Mouse (Mus musculus) urinary bladder, postnatal 36 days (tissue): ENCODE results near the gene Tas1r2.
A peak's percentile ranks its signal among the peaks of the same experiment; 100 is the strongest.

Experiments used
- DNase-seq, 2 experiments: peaks; one replicate each; pipeline ENCODE4 v3.0.0; 2022; ENCODE audit warnings: low spot score in 2 of 2, mixed read lengths in 1 of 2

Gene Tas1r2

DNA sequence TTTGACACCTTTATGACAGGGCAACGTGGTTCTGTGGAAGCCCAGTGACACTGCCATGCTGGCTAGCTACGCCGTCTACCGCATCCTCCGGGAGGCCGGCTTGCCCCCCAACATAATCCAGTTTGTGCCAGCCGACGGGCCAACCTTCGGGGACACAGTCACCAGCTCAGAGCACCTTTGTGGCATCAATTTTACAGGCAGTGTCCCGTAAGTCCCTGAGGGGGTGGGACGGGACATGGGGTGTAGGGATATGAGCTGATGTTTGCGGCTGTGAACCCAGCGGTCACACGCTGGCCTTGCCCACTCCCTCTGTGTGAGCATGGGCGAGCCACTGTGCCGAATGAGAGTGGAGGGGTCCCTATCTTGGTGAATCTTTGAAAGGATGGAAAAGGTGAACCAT lies 15.0 kb upstream of the Tas1r2 start:
- no peak for DNase-seq

DNA sequence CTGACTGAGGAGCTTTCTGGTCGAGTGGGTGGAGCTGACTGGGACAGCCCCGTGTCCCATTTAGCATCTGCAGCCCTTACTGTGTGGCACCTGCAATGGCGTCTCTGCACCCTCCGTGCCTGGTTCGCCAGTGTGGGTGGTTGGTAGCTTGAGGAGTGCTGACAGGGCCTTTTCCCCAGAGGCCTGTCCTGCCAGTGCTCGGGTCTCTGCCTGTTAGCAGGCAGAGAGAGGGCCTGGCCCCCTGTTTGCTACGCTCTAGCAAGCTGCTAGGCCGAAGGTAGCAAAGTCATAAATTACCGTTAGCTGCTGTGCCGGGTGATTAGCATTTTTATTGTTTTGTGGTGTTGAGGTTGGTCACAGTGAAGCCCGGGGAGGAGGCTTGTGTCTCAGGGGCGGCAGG lies 13.5 kb upstream of the Tas1r2 start:
- no peak for DNase-seq

DNA sequence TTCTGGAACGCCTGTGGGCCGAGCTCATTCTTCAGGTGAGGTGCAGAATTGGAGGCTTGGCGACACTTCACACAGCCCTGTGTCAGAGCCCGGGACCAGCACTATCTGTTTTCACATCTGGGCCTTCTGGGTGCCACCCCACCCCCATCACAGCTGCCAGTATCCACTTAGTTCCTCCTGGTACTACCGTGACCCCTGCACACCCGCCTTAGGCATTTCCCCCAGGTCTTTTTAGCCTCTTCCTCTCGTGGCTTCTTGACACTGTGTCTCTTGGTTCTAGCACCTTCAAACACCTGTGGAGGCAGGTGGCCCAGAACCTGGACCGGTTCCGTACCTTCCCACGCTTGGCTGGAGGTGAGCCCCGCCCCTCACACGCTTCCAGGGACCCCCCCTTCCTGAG lies 13.0 kb upstream of the Tas1r2 start:
- DNase-seq = no peak

DNA sequence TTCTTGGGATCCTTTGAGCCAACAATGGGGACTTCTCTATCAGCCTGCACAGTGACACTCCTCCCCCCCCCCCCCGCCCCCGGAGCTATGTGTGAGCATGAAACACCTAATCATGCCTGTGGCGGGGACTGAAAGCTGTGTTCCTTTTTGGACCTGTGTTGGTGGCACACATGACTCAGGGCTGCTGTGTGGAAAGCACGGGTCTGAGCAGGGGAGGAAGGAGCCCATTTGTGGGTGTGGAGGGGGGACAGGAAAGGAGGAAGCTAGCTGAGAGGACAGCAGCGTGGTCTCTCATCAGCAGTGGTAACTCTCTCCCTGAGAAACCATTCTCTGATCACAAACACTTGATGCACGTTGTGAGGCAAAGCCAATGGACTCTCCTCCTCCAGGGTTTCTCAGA lies 12.6 kb upstream of the Tas1r2 start:
- no peak for DNase-seq

DNA sequence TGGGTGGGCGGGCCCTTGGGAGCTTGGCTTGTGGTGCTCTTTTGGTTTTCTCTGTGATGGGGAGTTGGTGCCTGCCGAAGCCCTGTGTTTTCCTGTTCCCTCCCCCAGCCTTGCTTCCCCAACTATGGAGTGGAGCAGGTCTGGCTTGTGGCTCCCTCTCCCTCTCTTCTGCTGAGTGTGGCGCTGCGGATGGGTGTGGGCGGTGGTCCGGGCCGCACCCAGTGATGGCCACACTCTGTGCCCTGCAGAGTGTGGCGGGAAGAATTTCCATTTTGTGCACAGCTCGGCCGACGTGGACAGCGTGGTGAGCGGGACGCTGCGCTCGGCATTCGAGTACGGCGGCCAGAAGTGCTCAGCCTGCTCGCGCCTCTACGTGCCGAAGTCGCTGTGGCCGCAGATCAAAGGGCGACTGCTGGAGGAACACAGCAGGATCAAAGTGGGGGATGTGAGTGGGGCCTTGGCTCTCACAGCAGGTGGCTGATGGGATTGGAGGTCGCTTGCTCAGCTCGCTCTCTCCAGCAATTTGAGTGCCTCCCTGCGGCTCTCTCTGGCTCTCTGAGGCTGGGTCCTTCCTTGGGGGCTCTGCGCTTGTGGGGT lies 11.4 kb upstream of the Tas1r2 start:
- no peak for DNase-seq

DNA sequence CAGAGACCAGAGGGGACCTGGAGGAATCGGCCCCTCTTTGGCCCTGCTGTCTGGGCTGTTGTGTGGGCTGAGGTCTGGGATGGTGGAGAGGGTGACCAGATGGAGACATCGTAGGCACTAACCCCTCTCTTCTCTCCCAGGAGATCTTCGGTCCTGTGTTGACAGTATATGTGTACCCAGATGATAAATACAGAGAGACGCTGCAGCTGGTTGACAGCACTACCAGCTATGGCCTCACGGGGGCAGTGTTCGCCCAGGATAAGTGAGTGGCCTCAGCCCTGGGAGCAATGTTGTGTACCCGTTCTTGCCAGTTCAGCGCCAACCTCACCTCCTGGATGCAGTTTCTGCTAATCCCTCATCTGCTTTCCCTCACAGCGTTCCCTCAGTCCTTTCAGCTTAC lies 9.4 kb upstream of the Tas1r2 start:
- DNase-seq = peak; percentile 67 to 72

DNA sequence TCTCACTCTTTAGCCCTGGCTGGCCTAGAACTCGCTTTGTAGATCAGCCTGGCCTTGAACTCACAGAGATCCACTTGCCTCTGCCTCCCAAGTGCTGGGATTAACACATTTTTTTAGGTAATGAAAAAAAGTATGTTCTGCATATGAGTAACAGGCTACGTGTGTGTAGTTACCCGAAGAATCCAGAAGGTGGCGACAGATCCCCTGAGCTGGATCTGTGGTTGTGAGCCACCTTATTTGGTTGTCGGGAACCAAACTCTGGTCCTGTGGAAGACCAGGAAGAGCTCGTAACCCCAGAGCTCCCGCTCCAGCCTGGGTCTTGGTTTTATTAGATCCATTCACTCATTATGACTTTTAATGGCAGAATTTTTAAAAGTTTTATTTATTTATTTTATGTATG lies 6.4 kb upstream of the Tas1r2 start:
- DNase-seq = no peak

DNA sequence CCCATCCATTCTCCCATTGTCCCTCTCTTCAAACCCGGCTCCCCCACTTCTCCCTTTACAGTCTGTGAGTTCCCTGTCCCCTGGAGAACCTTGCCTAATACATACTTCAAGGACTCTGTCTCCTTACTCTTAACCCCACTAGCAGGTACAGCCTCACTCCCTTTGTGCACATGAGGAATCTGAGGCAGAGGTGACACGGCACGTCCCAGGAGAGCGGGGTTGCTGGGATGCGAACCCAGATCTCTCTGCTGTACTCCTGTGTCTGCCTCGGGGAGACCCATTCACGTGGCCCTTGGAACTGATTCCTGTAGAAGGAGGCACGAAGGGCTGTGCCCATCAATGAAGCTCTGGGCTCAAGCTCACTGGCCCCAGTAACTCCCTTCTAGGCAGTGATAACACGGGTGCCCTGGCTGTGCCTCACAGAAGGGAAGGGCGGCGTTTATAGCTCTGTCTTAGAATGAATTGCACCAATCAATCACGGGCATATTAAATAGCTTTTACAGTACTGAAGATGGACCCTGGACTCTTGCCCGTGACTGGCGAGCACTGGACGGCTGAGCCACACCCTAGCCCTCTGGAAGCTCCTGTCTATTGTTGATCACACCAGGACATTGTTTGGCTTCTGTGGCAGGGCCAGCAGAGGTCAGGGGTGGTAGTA lies 3.1 kb upstream of the Tas1r2 start:
- no peak for DNase-seq

DNA sequence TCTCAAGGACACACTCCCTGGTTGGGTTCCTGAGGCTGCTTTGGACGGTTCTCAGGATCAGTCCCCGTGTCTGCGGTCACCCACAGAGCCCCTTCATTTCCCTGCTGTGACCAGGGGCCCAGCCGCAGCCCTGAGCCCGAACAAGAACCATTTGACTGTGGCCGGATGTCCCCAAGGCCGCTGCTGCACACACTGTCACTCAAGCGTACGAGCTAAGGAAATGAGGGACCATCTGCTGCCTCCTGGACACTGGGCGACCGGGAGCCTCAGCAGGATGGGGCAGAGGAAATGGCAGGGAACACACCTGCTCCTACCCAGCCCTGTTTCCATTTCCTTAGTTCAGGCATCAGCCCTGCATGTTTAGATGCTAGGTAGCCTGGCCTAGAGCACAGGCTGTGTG lies 2.4 kb upstream of the Tas1r2 start:
- DNase-seq = no peak

DNA sequence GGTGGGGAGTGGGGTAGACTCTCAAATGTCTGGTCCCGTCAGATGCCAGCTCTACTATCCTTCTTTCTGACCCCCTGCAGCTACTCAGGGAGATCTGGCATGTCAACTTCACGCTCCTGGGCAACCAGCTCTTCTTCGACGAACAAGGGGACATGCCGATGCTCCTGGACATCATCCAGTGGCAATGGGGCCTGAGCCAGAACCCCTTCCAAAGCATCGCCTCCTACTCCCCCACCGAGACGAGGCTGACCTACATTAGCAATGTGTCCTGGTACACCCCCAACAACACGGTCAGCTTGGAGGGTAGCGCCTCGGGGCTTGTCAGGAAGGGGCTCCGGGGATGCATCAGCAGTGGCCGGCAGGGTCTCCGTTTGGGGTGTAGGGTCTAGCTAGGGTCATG lies 8.6 kb downstream of the Tas1r2 start:
- no peak for DNase-seq

DNA sequence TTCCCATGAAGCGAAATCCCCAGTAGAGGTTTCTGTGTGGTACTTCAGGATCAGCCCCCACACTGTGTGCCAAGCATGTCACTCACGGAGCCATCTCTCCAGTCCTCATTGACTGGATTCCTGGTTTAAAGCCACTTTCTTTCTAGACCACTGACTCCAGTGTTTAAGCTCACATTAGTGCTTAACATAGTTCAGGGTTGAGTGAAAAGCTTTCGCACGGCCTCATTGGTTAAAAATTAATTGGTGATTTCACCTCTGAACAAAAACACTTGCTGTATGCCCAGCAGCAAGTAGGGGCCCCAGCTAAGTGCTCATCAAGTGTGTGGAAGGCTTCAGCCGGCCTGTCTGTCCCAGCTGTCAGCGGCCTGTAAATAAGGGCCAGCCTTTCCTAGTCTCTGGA lies 14.3 kb downstream of the Tas1r2 start:
- no peak for DNase-seq

DNA sequence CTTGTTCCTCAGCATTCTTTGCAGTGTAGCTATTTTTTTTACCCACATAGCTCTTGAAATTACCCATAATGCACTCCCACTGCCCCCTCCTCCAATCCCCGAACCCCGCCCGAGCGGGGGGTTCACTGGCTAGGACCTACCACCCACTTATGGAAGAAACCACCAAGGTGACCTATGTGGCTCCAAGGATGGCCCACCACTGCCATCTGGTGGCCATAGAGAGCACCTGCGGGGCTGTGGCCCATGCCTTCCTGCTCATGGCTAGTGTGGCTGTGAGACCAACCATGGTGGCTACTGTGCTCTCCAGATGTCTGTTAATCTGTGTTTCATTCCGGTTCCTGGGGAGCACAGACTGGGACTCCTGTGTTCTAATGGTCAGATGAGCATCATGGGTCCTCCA lies 16.5 kb downstream of the Tas1r2 start:
- peak; percentile 39 to 44 for DNase-seq

DNA sequence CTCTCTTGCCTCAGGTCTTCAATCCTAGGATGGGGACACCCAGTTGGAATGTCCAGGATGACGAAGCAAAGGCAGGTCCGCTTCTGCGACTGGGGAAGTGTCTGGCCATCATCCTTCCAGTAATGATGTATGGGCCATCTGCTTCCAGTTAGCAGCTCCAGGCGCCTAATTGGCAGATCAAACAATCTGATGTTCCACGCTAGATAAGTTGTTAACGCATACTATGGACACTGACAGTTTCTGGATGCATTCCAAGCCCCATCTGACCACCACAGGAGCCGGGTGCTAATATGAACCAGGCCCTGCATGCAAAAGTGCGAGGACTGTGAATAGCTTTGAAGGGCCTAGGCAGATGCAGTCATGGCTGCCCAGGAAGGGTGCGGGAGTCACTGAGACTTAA lies 22.4 kb downstream of the Tas1r2 start:
- no peak for DNase-seq

DNA sequence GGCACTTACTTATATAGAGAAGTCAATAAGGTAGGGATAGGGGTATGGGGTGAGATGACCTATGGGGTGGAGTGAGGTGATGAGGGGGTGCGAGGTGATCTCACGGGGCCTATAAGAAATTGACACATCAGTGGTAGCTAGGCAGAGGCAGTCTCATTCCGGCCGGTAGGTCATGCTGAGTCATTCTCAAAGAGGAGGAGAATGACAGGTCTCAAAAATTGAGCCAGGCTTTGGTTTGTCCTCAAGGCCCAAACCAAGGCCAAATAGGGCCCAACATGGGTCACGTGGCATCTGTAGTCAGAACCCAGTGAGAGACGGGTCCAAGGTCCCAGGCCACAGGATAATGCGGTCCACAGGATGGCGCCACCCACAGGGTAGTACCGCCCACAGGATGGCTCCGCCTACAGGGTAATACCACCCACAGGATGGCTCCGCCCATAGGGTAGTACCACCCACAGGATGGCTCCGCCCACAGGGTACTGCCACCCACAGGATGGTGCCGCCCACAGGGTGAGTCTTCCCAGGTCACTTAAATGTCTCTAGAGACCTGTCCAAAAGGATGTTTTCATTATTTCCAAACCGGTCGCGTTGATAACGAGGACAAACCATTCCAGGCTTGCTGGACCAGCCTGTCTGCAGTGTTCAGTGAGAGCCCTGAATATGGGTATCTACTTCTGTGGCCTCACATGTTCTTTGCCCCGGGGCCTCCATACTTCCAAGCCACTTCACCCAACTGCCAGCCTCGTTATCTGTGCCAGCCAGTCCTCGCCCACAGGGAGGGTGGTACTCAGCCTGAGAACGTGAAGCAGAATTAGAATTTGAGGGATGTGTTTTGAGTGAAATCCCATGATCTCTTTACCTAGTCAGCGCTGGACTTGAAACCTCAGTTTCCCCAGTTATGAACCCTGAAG lies 30.6 kb downstream of the Tas1r2 start:
- DNase-seq = no peak

DNA sequence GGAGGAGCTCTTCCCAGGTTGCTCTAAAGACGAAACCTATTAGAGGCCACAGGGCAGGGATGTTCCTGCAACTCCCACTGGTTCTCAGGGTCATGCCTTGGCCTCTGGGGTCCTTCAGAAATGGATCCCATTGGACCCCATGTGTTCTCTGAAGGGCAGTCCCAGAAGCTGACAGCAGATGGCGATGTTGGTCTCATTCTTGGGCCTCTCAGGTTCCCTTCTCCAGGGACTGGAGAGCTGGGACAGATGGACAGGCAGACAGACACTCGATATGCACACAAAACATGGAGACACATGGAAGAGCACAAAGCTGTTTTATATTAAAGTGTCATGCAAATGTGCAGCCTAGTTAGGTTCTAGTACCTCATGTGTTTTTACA lies 31.3 kb downstream of the Tas1r2 start:
- DNase-seq = peak; percentile 48 to 50

DNA sequence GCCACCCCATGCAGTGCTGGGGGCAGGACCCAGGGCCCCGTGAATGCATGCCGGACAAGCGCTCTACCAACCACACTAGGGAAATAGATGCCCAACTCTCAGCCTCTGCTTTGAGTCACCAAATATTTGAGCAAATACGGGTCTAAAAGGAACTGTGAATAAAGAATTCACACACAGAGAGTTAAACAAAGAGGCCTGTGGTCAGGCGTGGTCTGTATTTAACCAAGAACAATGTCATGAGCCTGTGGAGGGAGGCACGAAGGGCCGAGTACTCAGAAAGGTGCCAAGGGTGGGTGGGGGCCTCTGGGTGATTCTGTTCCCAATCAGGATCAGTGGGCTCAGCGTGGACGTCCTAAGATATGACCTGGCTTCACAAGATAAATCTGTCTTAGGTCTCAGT lies 34.7 kb downstream of the Tas1r2 start:
- no peak for DNase-seq

DNA sequence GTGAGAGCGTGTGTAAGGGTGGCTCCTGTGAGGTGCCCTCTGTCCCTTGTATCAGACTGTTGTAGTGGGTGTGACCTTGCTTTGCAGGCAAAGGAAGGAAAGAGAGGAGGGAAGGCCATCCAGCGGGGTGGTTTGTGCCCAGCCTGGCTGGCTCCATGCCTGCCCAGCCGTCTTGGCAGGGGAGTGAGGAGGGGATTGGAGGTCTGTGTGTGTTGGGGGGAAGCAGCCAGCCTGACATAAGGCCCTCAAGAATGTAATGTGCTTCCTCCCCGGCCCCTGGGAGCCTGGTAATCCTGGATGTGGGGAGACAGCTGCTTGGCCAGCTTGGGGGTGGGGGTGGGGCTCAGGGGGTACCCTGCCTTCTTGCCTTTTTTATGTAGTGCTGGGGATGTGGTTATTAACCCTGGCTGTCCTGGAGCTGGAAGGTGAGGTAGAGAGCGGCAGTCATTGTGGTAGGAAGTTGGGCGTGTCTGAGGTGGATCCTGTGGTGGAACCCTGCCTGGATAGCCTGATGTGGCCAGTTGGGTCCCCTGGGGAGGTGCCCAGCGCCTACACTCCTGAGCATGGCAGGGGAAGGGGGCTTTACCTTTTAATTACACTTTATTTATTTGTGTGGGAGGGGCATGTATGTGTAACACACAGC lies 36.4 kb downstream of the Tas1r2 start:
- DNase-seq = no peak

DNA sequence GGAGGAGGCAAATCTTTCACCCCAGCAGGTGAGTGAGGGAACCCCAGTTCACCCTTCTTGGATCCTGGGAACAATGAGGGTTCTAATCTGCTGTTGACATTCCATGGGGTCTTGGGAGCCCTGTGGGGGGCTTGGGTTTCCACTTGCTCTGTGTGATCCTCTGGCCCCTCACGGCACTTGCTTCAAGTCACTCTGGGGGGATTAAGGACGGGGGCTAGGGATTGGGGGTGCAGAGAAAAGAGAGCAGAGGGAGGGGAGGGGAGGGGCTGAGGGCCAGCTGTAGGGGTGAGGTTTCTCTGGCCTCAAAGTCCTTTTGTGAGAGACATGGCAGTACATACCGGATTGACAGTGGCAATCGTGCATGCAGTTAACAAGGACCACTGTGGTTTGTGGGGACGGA lies 40.0 kb downstream of the Tas1r2 start:
- no peak for DNase-seq

DNA sequence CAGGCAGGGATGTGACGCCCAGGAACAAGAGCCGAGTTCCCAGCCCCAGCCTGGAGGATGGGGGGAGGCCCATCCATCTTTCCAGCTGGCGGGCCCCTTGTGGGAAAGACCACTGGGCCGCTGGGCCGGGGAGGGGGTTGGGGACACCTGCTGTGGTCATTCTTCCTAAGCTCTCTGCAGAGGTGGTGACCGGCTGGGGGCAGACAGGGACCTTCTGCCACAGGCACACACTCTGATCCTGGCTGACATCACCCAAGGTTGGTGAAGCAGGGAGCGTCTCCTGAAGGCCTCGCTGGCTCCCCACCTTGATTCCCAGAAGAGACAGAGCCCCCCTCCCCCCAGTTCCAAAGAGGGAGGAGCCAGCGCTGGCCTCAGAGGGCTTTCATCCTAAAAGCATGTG lies 44.4 kb downstream of the Tas1r2 start:
- DNase-seq = no peak

DNA sequence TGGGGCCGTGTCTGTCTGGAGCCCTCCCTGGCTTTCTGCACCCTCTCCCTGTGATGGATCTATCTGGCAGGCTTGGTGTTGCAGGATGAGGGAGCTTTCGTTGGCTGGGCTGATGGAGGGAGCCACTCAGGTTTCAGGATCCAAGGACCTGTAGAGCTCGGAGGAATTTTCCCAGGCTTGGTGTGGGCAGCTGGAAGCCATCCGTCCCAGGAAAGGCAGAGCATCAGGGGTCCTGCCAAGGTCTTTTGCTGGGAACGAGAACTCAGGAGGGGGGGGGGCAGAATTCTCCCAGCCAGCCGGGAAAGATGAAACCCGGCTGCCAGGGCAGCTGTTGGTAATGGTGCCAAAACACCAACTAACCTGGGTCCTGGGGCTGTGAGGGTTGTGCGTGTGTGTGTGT lies 45.3 kb downstream of the Tas1r2 start:
- no peak for DNase-seq

DNA sequence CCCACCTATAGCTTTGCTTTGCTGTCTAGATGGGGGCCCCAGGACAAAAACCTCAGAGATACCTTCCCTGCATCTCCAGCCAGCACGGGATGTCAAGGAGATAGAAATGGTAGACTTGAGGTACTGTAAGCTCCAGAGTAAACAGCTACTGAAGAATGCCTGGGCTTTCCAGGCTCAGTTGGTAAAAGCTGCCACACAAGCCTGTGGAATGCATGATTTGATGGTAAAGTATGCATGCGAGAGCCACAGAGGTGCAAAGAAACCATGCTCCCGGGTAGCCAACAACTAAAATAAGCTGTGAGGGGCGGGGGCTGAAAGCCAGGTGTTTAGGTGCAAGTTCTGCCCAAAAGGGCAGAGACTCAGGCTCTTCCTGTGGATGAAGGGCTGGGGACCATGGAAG lies 49.6 kb downstream of the Tas1r2 start:
- DNase-seq = no peak

DNA sequence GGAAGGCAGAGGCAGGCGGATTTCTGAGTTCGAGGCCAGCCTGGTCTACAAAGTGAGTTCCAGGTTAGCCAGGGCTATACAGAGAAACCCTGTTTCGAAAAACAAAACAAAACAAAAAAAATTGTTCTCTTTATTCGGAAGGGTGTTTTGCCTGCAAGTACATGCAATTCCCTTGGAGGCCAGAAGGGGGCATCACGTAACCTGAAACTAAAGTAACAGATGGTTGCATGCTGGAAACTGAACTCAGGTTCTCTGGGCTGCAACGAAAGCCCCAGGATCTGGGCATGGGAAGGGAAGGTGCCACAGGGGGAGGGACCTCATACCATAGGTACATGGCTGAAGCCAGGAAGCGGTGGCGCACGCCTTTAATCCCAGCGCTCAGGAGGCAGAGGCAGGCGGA lies 50.1 kb downstream of the Tas1r2 start:
- no peak for DNase-seq

DNA sequence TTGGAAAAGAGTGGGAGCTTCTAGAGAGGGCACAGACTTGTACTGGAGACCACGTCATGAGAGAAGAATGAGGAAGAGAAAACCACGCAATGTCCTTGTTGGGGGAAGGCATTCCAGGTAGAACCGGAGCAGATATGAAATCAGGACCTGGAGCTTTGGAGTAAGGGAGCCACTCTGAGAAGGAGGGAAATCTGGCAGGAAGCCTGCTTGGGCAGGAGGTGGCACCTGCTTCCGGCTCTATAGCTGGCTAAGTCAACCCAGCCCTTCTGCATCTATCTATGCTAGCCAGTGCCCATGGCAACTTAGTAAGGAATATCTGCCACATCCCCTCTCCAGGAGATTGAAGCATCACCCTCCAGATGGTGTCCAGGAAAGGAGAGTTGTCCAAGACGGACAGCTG lies 52.6 kb downstream of the Tas1r2 start:
- no peak for DNase-seq
